Comparison of ENCODE assay signal across 8 mouse cellular contexts in genomic region chr9:114390749-114391075, GRCm38 (mm10). TPM values are rescaled to one million over a fixed set of nuclear protein-coding genes. Genes with fewer than 3 reads are reported as not detected.
A peak's percentile ranks its signal among the peaks of the same experiment; 100 is the strongest.
DNase-seq lines count a peak whose midpoint lies in the region; ATAC-seq and TF ChIP-seq lines count a peak whose summit lies in the region.

No protein-coding gene starts in this region.

- peak overlapping the region; percentile 80 for H3K4me2 ChIP-seq in embryonic facial prominence, embryonic 12.5 days (replicated peaks)
- peak overlapping the region; percentile 77 for H3K4me2 ChIP-seq in intestine, embryonic 16.5 days (ENCODE audit: low read depth, low read length)
- H3K4me2 ChIP-seq in neural tube, embryonic 12.5 days (replicated peaks), result peak overlapping the region; percentile 94

- no peaks in the 10 kb centered on the region for H3K79me2 ChIP-seq in liver, adult 2 months (ENCODE audit: control insufficient read depth, insufficient read depth, low read length)

- 7% methylated on average over 10 of the region's 10 CpGs for WGBS in liver, adult 2 months
- 4% methylated on average over 10 of the region's 10 CpGs for WGBS in embryonic facial prominence, embryonic 12.5 days
- 3% methylated on average over 10 of the region's 10 CpGs for WGBS in intestine, embryonic 16.5 days
- WGBS in neural tube, embryonic 12.5 days, result 3% methylated on average over 10 of the region's 10 CpGs

- H3K36me3 ChIP-seq in liver, adult 2 months (ENCODE audit: control insufficient read depth, insufficient read depth, low read length), result no peaks in the 10 kb centered on the region
- H3K36me3 ChIP-seq in embryonic facial prominence, embryonic 12.5 days, result no peaks in the 10 kb centered on the region
- no peaks in the 10 kb centered on the region; the same call in 1 of the 2 replicates for H3K36me3 ChIP-seq in intestine, embryonic 16.5 days (ENCODE audit: control insufficient read depth, insufficient read depth, low read length)
- H3K36me3 ChIP-seq in neural tube, embryonic 12.5 days, result no peaks in the 10 kb centered on the region

- no peaks in the 10 kb centered on the region for H3K27me3 ChIP-seq in liver, adult 2 months (ENCODE audit: control insufficient read depth, insufficient read depth, low read length)
- H3K27me3 ChIP-seq in embryonic facial prominence, embryonic 12.5 days, result no peaks in the 10 kb centered on the region
- no peaks in the 10 kb centered on the region for H3K27me3 ChIP-seq in intestine, embryonic 16.5 days (replicated peaks; ENCODE audit: control insufficient read depth, insufficient read depth, low read length)
- H3K27me3 ChIP-seq in neural tube, embryonic 12.5 days (replicated peaks), result no peaks in the 10 kb centered on the region; the same call in 1 of the 2 replicates

- TF ChIP-seq POLR2A in liver, adult 2 months (IDR thresholded peaks at IDR 0.05; ENCODE audit: extremely low read depth, insufficient read depth, low read length), result no peak

- ATAC-seq in embryonic facial prominence, embryonic 12.5 days (ENCODE audit: insufficient number of reproducible peaks, insufficient read depth, low FRiP score, low TSS enrichment), result no peak
- no peak for ATAC-seq in intestine, embryonic 16.5 days
- ATAC-seq in neural tube, embryonic 12.5 days (ENCODE audit: low FRiP score, low read depth), result no peak

- peak overlapping the region; percentile 75 for H3K9ac ChIP-seq in liver, adult 2 months (ENCODE audit: low read depth, low read length)
- peak overlapping the region; percentile 90 for H3K9ac ChIP-seq in embryonic facial prominence, embryonic 12.5 days
- H3K9ac ChIP-seq in intestine, embryonic 16.5 days (ENCODE audit: low read depth, low read length), result peak overlapping the region; percentile 79
- peak overlapping the region; percentile 81 for H3K9ac ChIP-seq in neural tube, embryonic 12.5 days

- H3K4me3 ChIP-seq in liver, adult 2 months (ENCODE audit: insufficient read depth, low read depth, low read length), result peak overlapping the region; percentile 88
- peak overlapping the region; percentile 71 for H3K4me3 ChIP-seq in embryonic facial prominence, embryonic 12.5 days
- H3K4me3 ChIP-seq in intestine, embryonic 16.5 days (ENCODE audit: low read length), result peak overlapping the region; percentile 63
- peak overlapping the region; percentile 69 for H3K4me3 ChIP-seq in neural tube, embryonic 12.5 days

- H3K4me1 ChIP-seq in liver, adult 2 months (ENCODE audit: control insufficient read depth, insufficient read depth, low read length), result peaks cover 2% of the 10 kb centered on the region; the same call in 1 of the 2 replicates
- peaks cover 6% of the 10 kb centered on the region; the same call in 1 of the 2 replicates for H3K4me1 ChIP-seq in embryonic facial prominence, embryonic 12.5 days
- peaks cover 20% of the 10 kb centered on the region for H3K4me1 ChIP-seq in intestine, embryonic 16.5 days (ENCODE audit: control insufficient read depth, insufficient read depth, low read length)
- H3K4me1 ChIP-seq in neural tube, embryonic 12.5 days, result no peaks in the 10 kb centered on the region; the same call in 1 of the 2 replicates

- H3K27ac ChIP-seq in liver, adult 2 months (replicated peaks; ENCODE audit: insufficient read depth, low read depth, low read length), result no peak overlapping the region
- H3K27ac ChIP-seq in embryonic facial prominence, embryonic 12.5 days, result peak overlapping the region; percentile 93
- peak overlapping the region; percentile 97 for H3K27ac ChIP-seq in intestine, embryonic 16.5 days (ENCODE audit: low read length)
- no peak overlapping the region for H3K27ac ChIP-seq in neural tube, embryonic 12.5 days

- TF ChIP-seq CTCF in liver, adult 2 months (IDR thresholded peaks at IDR 0.05; ENCODE audit: low read depth, low read length), result no peak

- no peaks in the 10 kb centered on the region for H3K9me3 ChIP-seq in embryonic facial prominence, embryonic 12.5 days
- H3K9me3 ChIP-seq in intestine, embryonic 16.5 days (ENCODE audit: control insufficient read depth, low read length), result no peaks in the 10 kb centered on the region
- H3K9me3 ChIP-seq in neural tube, embryonic 12.5 days, result peaks cover 3% of the 10 kb centered on the region; the same call in 1 of the 2 replicates

- no peak for DNase-seq in liver, adult 2 months (ENCODE audit: extremely low read depth, low read depth, low spot score)
- DNase-seq in liver, result no peak
- no peak for DNase-seq in gastrocnemius, postnatal 25 days
- no peak for DNase-seq in layer of hippocampus, adult 9-11 months
- DNase-seq in urinary bladder, postnatal 14 days (ENCODE audit: low spot score), result no peak

RNA-seq across cellular contexts. Expression of gene Crtap, which starts 0.2 kb away (rescaled TPM):
- total RNA-seq in liver, adult 2 months (2014; rRNA removed), result 4.8 and 5.5 TPM in 2 replicates
- polyA plus RNA-seq in liver, adult 2 months (2012; rRNA removed), result 9.6 and 12.7 TPM in 2 replicates
- polyA plus RNA-seq in embryonic facial prominence, embryonic 12.5 days (2016; fragmentation: Nextera tagmentation; extraction: Ambion mirVana), result 94.7 and 102 TPM in 2 replicates
- 98.2 and 104 TPM in 2 replicates for polyA plus RNA-seq in intestine, embryonic 16.5 days (2015; fragmentation: Nextera tagmentation; extraction: Ambion mirVana)
- polyA plus RNA-seq in neural tube, embryonic 12.5 days (2016; fragmentation: Nextera tagmentation; extraction: Ambion mirVana), result 41.3 and 42.8 TPM in 2 replicates
- 10 to 100 TPM; 13.9 to 14.3 TPM for total RNA-seq in gastrocnemius, postnatal 25 days (2021)

RNA-seq across cellular contexts. Expression of gene Glb1, which starts 10.2 kb away (rescaled TPM):
- total RNA-seq in liver, adult 2 months (2014; rRNA removed), result 13.2 and 13.6 TPM in 2 replicates
- 14.4 and 16.7 TPM in 2 replicates for polyA plus RNA-seq in liver, adult 2 months (2012; rRNA removed)
- 28.3 and 28.9 TPM in 2 replicates for polyA plus RNA-seq in embryonic facial prominence, embryonic 12.5 days (2016; fragmentation: Nextera tagmentation; extraction: Ambion mirVana)
- 295 and 399 TPM in 2 replicates for polyA plus RNA-seq in intestine, embryonic 16.5 days (2015; fragmentation: Nextera tagmentation; extraction: Ambion mirVana)
- polyA plus RNA-seq in neural tube, embryonic 12.5 days (2016; fragmentation: Nextera tagmentation; extraction: Ambion mirVana), result 22.4 and 24.5 TPM in 2 replicates
- 1 to 10 TPM; 3.9 to 5.4 TPM for total RNA-seq in gastrocnemius, postnatal 25 days (2021)

RNA-seq across cellular contexts. Expression of gene Tmppe, which starts 10.2 kb away (rescaled TPM):
- 3.0 and 4.4 TPM in 2 replicates for total RNA-seq in liver, adult 2 months (2014; rRNA removed)
- polyA plus RNA-seq in liver, adult 2 months (2012; rRNA removed), result 2.3 and 3.6 TPM in 2 replicates
- polyA plus RNA-seq in embryonic facial prominence, embryonic 12.5 days (2016; fragmentation: Nextera tagmentation; extraction: Ambion mirVana), result 10.7 and 11.3 TPM in 2 replicates
- 31.2 and 40.7 TPM in 2 replicates for polyA plus RNA-seq in intestine, embryonic 16.5 days (2015; fragmentation: Nextera tagmentation; extraction: Ambion mirVana)
- 8.0 and 8.4 TPM in 2 replicates for polyA plus RNA-seq in neural tube, embryonic 12.5 days (2016; fragmentation: Nextera tagmentation; extraction: Ambion mirVana)
- 1 to 10 TPM; 1.4 to 1.5 TPM for total RNA-seq in gastrocnemius, postnatal 25 days (2021)

Comparison
In these comparisons a context has a peak if more than half of its experiments do, and no peak if none do; other contexts are left out.
1. H3K27ac ChIP-seq: peak in embryonic facial prominence, embryonic 12.5 days (single experiment) and intestine, embryonic 16.5 days (single experiment); none in liver, adult 2 months (single experiment) and neural tube, embryonic 12.5 days (single experiment).
2. Peak in every context shown above with its lines, with median percentiles within 50 percentile points of each other: H3K4me3 ChIP-seq, H3K9ac ChIP-seq and H3K4me2 ChIP-seq.